30 mouse cellular contexts compared by ENCODE assay signal in genomic region chr3:79045251-79045650, GRCm38 (mm10).
"Had no signal": no experiment of that assay in that cellular context is flagged by ENCODE, and none has a peak within 500 bp of the region (broad histone marks: within the 10 kb centered on the region; RNA-seq: fewer than 3 reads in every experiment).

No protein-coding gene starts in this region.

- H3K36me3 ChIP-seq: limb, embryonic 10.5 days; limb, embryonic 12.5 days; limb, embryonic 13.5 days; limb, embryonic 15.5 days; liver, embryonic 12.5 days; liver, embryonic 13.5 days; liver, embryonic 15.5 days; lung, embryonic 15.5 days; midbrain, embryonic 12.5 days; midbrain, embryonic 13.5 days; midbrain, embryonic 15.5 days had no signal

- H3K27me3 ChIP-seq: limb, embryonic 12.5 days; limb, embryonic 13.5 days; limb, embryonic 15.5 days; liver, embryonic 12.5 days; liver, embryonic 13.5 days; liver, embryonic 15.5 days; lung, embryonic 15.5 days; megakaryocyte, embryonic 14.5 days; midbrain, embryonic 12.5 days; midbrain, embryonic 13.5 days; midbrain, embryonic 15.5 days had no signal

- ATAC-seq: liver, embryonic 12.5 days; liver, postnatal 0 days; lung, postnatal 0 days; midbrain, embryonic 13.5 days; midbrain, embryonic 15.5 days; midbrain, embryonic 16.5 days had no signal

- H3K4me3 ChIP-seq: left cerebral cortex, adult 2 months; limb, embryonic 10.5 days; limb, embryonic 12.5 days; limb, embryonic 13.5 days; limb, embryonic 15.5 days; liver, embryonic 12.5 days; liver, embryonic 13.5 days; liver, embryonic 15.5 days; lung, embryonic 15.5 days; megakaryocyte, embryonic 14.5 days; midbrain, embryonic 12.5 days; midbrain, embryonic 13.5 days; midbrain, embryonic 15.5 days; myocyte had no signal

- H3K4me2 ChIP-seq: limb, embryonic 12.5 days; limb, embryonic 13.5 days; limb, embryonic 15.5 days; liver, embryonic 11.5 days; liver, embryonic 12.5 days; liver, embryonic 13.5 days; liver, embryonic 15.5 days; lung, embryonic 14.5 days; lung, embryonic 15.5 days; midbrain, embryonic 12.5 days; midbrain, embryonic 13.5 days; midbrain, embryonic 15.5 days had no signal

- H3K27ac ChIP-seq: left cerebral cortex, adult 2 months; limb, embryonic 10.5 days; limb, embryonic 12.5 days; limb, embryonic 13.5 days; limb, embryonic 15.5 days; liver, embryonic 12.5 days; liver, embryonic 13.5 days; liver, embryonic 14.5 days; liver, embryonic 15.5 days; lung, embryonic 15.5 days; macrophage; midbrain, embryonic 12.5 days; midbrain, embryonic 13.5 days; midbrain, embryonic 15.5 days had no signal

- DNase-seq: left cerebral cortex, postnatal 4 days; liver; liver, embryonic 13.5 days; liver, postnatal 0 days; lung, adult 18-20 months; lung, adult 2 months; lung, embryonic 14.5 days; lung, postnatal 10 days; lung, postnatal 14 days; lung, postnatal 36 days; lung, postnatal 4 days; midbrain, embryonic 14.5 days had no signal

- H3K4me1 ChIP-seq: limb, embryonic 10.5 days; limb, embryonic 12.5 days; limb, embryonic 13.5 days; limb, embryonic 15.5 days; liver, embryonic 12.5 days; liver, embryonic 13.5 days; liver, embryonic 15.5 days; lung, embryonic 15.5 days; megakaryocyte, embryonic 14.5 days; midbrain, embryonic 12.5 days; midbrain, embryonic 13.5 days; midbrain, embryonic 15.5 days had no signal

- H3K9ac ChIP-seq: limb, embryonic 12.5 days; limb, embryonic 13.5 days; limb, embryonic 15.5 days; liver, embryonic 12.5 days; liver, embryonic 13.5 days; liver, embryonic 14.5 days; liver, embryonic 15.5 days; liver, postnatal 0 days; lung, embryonic 14.5 days; lung, embryonic 15.5 days; midbrain, embryonic 12.5 days; midbrain, embryonic 13.5 days; midbrain, embryonic 15.5 days had no signal

- H3K9me3 ChIP-seq: limb, embryonic 10.5 days; limb, embryonic 12.5 days; limb, embryonic 13.5 days; limb, embryonic 15.5 days; liver, embryonic 12.5 days; liver, embryonic 13.5 days; liver, embryonic 15.5 days; lung, embryonic 15.5 days; midbrain, embryonic 12.5 days; midbrain, embryonic 13.5 days; midbrain, embryonic 15.5 days had no signal
